Mouse (Mus musculus): ENCODE measurements around the gene Ptprr.

Ptprr gene

GRCm38 (mm10) chr10:116270646-116271469, 252.8 kb downstream of the Ptprr start:
- no peak for DNase-seq

- DNase-seq = no peak
These were observed 253.5 kb downstream of the Ptprr start for GRCm38 (mm10) chr10:116271470-116271915.

DNA sequence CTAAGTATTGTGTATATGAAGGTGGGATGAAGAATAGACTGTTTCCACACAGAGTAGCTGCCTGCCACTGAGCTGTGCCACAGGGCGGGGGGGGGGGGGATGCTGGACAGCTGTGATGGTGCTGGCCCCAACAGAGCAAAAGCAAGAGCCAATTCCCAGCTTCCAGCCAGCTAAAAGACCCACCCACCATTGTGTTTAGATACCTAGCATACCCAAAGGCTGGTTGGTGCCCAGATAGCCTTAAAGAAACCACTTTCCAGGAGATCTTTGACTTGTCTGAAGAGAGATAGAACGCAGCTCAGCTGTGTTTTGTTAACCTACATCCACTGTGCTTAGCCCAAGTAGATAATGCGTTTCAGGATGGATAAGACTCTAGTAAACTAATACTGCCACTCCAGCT, 254.1 kb downstream of the Ptprr start:
- DNase-seq = no peak

GRCm38 (mm10) chr10:116275280-116275679, 257.3 kb downstream of the Ptprr start, which contains the start of gene Ptprb:
Ptprb (plus strand) TSS chr10:116275523.
- no peak for DNase-seq

- DNase-seq = no peak
These were observed 268.8 kb downstream of the Ptprr start for GRCm38 (mm10) chr10:116286697-116287344.

GRCm38 (mm10) chr10:116288130-116288529, 270.1 kb downstream of the Ptprr start:
- DNase-seq = no peak

- DNase-seq = no peak
These were observed 272.5 kb downstream of the Ptprr start for GRCm38 (mm10) chr10:116290483-116290882.

DNA sequence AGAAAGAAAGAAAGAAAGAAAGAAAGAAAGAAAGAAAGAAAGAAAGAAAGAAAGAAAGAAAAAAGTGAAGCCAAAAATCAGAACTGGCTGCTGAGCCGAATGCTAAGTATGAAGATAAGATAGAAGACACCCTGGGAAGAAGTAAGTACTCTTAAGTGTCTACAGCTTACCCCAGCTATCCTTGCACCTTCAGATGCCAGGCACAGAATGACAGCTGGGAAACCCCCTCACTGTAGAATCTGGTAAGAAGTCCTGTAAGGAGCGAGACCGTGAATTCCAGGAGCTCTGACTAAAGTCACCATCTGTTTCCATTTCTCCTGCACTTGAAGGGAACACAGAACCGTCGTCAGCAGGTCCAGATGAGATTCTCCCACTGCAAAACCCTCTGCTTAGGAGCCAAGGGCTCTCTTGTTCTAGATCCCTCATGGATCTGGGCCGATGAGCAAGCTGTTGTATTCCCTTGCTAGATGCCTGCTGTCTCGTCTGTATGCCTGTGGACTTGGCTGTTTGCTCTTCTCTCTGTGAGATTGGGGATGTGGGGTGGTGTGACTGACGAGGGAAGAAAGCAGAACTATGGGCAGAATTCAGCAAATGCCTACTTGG, 273.2 kb downstream of the Ptprr start:
- DNase-seq = no peak

- DNase-seq = no peak
These were observed 278.4 kb downstream of the Ptprr start for GRCm38 (mm10) chr10:116296439-116296838.

DNA sequence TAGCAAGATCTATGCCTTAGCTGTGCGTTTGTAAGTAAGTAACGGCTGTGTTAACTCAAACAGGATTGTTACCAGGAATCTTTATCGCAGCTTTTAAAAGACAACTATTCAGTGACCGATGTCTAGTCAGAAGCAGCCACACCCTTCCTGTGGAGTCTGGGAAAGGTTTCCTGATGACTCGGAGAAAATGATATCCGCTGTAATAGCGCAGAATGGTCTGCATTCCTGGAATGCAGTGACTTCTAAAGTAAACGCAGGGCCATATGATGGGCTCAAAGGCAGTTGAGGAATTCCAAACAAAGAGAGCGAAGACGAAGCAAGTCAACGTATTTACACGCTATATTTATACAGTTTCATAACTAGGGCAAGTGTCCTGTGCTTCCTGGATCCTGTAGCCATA, 279.8 kb downstream of the Ptprr start:
- DNase-seq = no peak

GRCm38 (mm10) chr10:116300824-116301223, 282.8 kb downstream of the Ptprr start:
- DNase-seq = no peak

DNA sequence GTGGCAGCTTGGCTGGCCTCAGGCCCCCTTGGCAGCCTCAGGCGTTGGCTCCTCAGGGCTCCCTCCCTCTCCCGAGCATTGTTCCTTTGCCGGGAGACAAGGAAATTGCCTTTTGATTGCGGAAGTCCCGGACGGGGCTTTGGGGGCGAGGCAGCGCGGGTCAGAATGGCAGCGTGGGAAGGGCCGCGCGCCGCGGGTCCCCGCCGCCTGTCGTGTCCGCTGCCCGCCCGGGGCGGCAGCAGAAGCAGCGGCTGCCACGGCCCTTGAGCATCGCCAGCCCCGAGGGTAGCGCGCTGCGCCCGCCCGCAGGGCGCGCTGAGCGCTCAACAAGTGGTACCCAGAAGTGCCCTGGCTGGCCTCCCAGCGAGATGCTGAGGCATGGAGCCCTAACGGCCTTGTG, 283.2 kb downstream of the Ptprr start:
- DNase-seq = no peak

- no peak for DNase-seq
These were observed 286.3 kb downstream of the Ptprr start for GRCm38 (mm10) chr10:116304355-116304754.

- no peak for DNase-seq
These were observed 291.4 kb downstream of the Ptprr start for GRCm38 (mm10) chr10:116309460-116309859.

GRCm38 (mm10) chr10:116310516-116311210, 292.6 kb downstream of the Ptprr start:
- no peak for DNase-seq

DNA sequence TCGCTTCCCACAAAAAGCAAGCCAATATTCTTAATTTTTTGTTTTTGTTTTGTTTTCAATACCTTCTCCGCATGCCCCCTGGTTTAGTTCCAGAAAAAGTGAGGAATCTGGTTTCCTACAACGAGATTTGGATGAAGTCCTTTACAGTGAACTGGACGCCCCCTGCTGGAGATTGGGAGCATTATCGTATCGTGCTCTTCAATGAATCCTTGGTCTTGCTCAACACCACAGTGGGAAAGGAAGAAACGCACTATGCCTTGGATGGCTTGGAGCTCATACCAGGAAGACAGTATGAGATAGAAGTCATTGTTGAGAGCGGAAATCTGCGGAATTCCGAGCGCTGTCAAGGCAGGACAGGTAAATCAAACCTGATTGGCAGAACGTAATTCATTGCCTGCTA, 301.2 kb downstream of the Ptprr start:
- DNase-seq = peak; percentile 64
